Mouse (Mus musculus): ENCODE data around the gene Dpp6. TPM values are rescaled to one million over a fixed set of nuclear protein-coding genes. Genes with fewer than 3 reads are reported as not detected.

The Dpp6 gene
- polyA plus RNA-seq, 1 experiment: not detected

- TF ChIP-seq CTCF (IDR thresholded peaks at IDR 0.05; ENCODE audit: control insufficient read depth, insufficient read depth, low read length): no peak
- TF ChIP-seq POLR2A (IDR thresholded peaks at IDR 0.05; ENCODE audit: borderline replicate concordance, control insufficient read depth, low read depth, low read length): no peak
Measured at GRCm38 (mm10) chr5:27336698-27337097, 519.7 kb downstream of the Dpp6 start.

GRCm38 (mm10) chr5:27339196-27340030, 522.4 kb downstream of the Dpp6 start:
- TF ChIP-seq CTCF (IDR thresholded peaks at IDR 0.05; ENCODE audit: control insufficient read depth, insufficient read depth, low read length): no peak
- TF ChIP-seq POLR2A (IDR thresholded peaks at IDR 0.05; ENCODE audit: borderline replicate concordance, control insufficient read depth, low read depth, low read length): no peak
- no peak overlapping the region for H3K4me3 ChIP-seq (replicated peaks; ENCODE audit: control insufficient read depth, low read depth, low read length)
- no peak overlapping the region for H3K27ac ChIP-seq (ENCODE audit: control insufficient read depth, insufficient read depth, low read depth, low read length, poor library complexity)
- H3K4me1 ChIP-seq (ENCODE audit: control insufficient read depth, insufficient read depth, low read length): no peaks in the 10 kb centered on the region
- 78% methylated on average over 5 of the region's 5 CpGs for WGBS

More at GRCm38 (mm10) chr5:27336698-27337097, 519.7 kb downstream of the Dpp6 start:
- Histone ChIP-seq H3K27ac (ENCODE audit: control insufficient read depth, insufficient read depth, low read depth, low read length, poor library complexity) (no peak overlapping the region), H3K4me1 (ENCODE audit: control insufficient read depth, insufficient read depth, low read length) (no peaks in the 10 kb centered on the region), H3K4me3 (replicated peaks; ENCODE audit: control insufficient read depth, low read depth, low read length) (no peak overlapping the region)
- 75% methylated on average over 2 of the region's 2 CpGs for WGBS

GRCm38 (mm10) chr5:27342276-27342675, 525.3 kb downstream of the Dpp6 start:
- no peak overlapping the region for H3K4me3 ChIP-seq (replicated peaks; ENCODE audit: control insufficient read depth, low read depth, low read length)
- H3K4me1 ChIP-seq (ENCODE audit: control insufficient read depth, insufficient read depth, low read length): no peaks in the 10 kb centered on the region
- TF ChIP-seq POLR2A (IDR thresholded peaks at IDR 0.05; ENCODE audit: borderline replicate concordance, control insufficient read depth, low read depth, low read length) (no peak), CTCF (IDR thresholded peaks at IDR 0.05; ENCODE audit: control insufficient read depth, insufficient read depth, low read length) (no peak)
- no peak overlapping the region for H3K27ac ChIP-seq (ENCODE audit: control insufficient read depth, insufficient read depth, low read depth, low read length, poor library complexity)
- WGBS: 52% methylated on average over 6 of the region's 6 CpGs

- no peak for TF ChIP-seq CTCF (IDR thresholded peaks at IDR 0.05; ENCODE audit: control insufficient read depth, insufficient read depth, low read length)
- 74% methylated on average over 1 of the region's 1 CpGs for WGBS
Measured at GRCm38 (mm10) chr5:27343626-27344025, 526.6 kb downstream of the Dpp6 start.

GRCm38 (mm10) chr5:27348181-27349095, 531.4 kb downstream of the Dpp6 start:
- 70% methylated on average over 5 of the region's 5 CpGs for WGBS
- no peak overlapping the region for H3K4me3 ChIP-seq (replicated peaks; ENCODE audit: control insufficient read depth, low read depth, low read length)
- no peak overlapping the region for H3K27ac ChIP-seq (ENCODE audit: control insufficient read depth, insufficient read depth, low read depth, low read length, poor library complexity)
- no peak for TF ChIP-seq POLR2A (IDR thresholded peaks at IDR 0.05; ENCODE audit: borderline replicate concordance, control insufficient read depth, low read depth, low read length)
- no peak for TF ChIP-seq CTCF (IDR thresholded peaks at IDR 0.05; ENCODE audit: control insufficient read depth, insufficient read depth, low read length)
- H3K4me1 ChIP-seq (ENCODE audit: control insufficient read depth, insufficient read depth, low read length): no peaks in the 10 kb centered on the region

More at GRCm38 (mm10) chr5:27343626-27344025, 526.6 kb downstream of the Dpp6 start:
- no peak overlapping the region for H3K4me3 ChIP-seq (replicated peaks; ENCODE audit: control insufficient read depth, low read depth, low read length)
- no peak overlapping the region for H3K27ac ChIP-seq (ENCODE audit: control insufficient read depth, insufficient read depth, low read depth, low read length, poor library complexity)
- no peaks in the 10 kb centered on the region for H3K4me1 ChIP-seq (ENCODE audit: control insufficient read depth, insufficient read depth, low read length)

GRCm38 (mm10) chr5:27357630-27358029, 540.6 kb downstream of the Dpp6 start:
- H3K4me1 ChIP-seq (ENCODE audit: control insufficient read depth, insufficient read depth, low read length): no peaks in the 10 kb centered on the region
- no peak for TF ChIP-seq POLR2A (IDR thresholded peaks at IDR 0.05; ENCODE audit: borderline replicate concordance, control insufficient read depth, low read depth, low read length)
- TF ChIP-seq CTCF (IDR thresholded peaks at IDR 0.05; ENCODE audit: control insufficient read depth, insufficient read depth, low read length): no peak
- no peak overlapping the region for H3K4me3 ChIP-seq (replicated peaks; ENCODE audit: control insufficient read depth, low read depth, low read length)
- 72% methylated on average over 3 of the region's 3 CpGs for WGBS
- H3K27ac ChIP-seq (ENCODE audit: control insufficient read depth, insufficient read depth, low read depth, low read length, poor library complexity): no peak overlapping the region

GRCm38 (mm10) chr5:27365946-27366345, 548.9 kb downstream of the Dpp6 start:
- no peak for TF ChIP-seq POLR2A (IDR thresholded peaks at IDR 0.05; ENCODE audit: borderline replicate concordance, control insufficient read depth, low read depth, low read length)
- Histone ChIP-seq H3K27ac (ENCODE audit: control insufficient read depth, insufficient read depth, low read depth, low read length, poor library complexity) (no peak overlapping the region), H3K4me3 (replicated peaks; ENCODE audit: control insufficient read depth, low read depth, low read length) (no peak overlapping the region), H3K4me1 (ENCODE audit: control insufficient read depth, insufficient read depth, low read length) (no peaks in the 10 kb centered on the region)
- 50% methylated on average over 2 of the region's 2 CpGs for WGBS

- Histone ChIP-seq H3K4me1 (ENCODE audit: control insufficient read depth, insufficient read depth, low read length) (no peaks in the 10 kb centered on the region), H3K27ac (ENCODE audit: control insufficient read depth, insufficient read depth, low read depth, low read length, poor library complexity) (no peak overlapping the region), H3K4me3 (replicated peaks; ENCODE audit: control insufficient read depth, low read depth, low read length) (no peak overlapping the region)
- TF ChIP-seq CTCF (IDR thresholded peaks at IDR 0.05; ENCODE audit: control insufficient read depth, insufficient read depth, low read length): no peak
- WGBS: 47% methylated on average over 3 of the region's 3 CpGs
Measured at GRCm38 (mm10) chr5:27370814-27371213, 553.8 kb downstream of the Dpp6 start.

Data from bone marrow, adult 2 months (tissue).